Mouse (Mus musculus) cerebellum, adult 8-10 months (tissue): ENCODE data around the gene Zfp512b.

ENCODE experiments used
- DNase-seq: peaks from one replicate; pipeline ENCODE4 v3.0.0; 2022

Gene Zfp512b

GRCm38 (mm10) chr2:181572921-181573920 lies 19.4 kb downstream of the Zfp512b start:
- DNase-seq, result peak; percentile 61

GRCm38 (mm10) chr2:181571941-181572670 lies 20.5 kb downstream of the Zfp512b start:
- DNase-seq, result peak; percentile 42

- DNase-seq, result peak; percentile 73
These were observed 21.5 kb downstream of the Zfp512b start for GRCm38 (mm10) chr2:181570921-181571595.

GRCm38 (mm10) chr2:181570375-181570774 lies 22.2 kb downstream of the Zfp512b start:
- peak; percentile 39 for DNase-seq

DNA sequence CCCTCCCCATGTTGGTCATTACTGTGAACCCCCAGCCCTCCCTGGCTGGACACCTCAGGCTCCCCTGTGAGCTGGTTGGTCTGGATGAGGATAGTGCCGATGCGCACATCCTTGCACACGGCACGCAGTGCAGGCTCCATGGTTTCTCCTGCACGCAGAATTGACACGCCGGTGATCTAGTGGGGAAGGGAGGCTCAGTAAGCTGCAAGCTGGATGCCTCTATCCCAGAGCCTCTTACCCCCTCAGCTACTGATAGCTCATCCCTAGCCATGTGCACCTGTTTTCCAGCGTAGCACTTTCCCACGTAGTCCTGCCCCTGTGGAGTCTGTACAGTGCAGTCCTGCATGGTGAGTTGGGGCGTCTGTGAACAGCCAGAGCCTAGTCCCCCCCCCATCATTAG lies 22.7 kb downstream of the Zfp512b start:
- no peak for DNase-seq

DNA sequence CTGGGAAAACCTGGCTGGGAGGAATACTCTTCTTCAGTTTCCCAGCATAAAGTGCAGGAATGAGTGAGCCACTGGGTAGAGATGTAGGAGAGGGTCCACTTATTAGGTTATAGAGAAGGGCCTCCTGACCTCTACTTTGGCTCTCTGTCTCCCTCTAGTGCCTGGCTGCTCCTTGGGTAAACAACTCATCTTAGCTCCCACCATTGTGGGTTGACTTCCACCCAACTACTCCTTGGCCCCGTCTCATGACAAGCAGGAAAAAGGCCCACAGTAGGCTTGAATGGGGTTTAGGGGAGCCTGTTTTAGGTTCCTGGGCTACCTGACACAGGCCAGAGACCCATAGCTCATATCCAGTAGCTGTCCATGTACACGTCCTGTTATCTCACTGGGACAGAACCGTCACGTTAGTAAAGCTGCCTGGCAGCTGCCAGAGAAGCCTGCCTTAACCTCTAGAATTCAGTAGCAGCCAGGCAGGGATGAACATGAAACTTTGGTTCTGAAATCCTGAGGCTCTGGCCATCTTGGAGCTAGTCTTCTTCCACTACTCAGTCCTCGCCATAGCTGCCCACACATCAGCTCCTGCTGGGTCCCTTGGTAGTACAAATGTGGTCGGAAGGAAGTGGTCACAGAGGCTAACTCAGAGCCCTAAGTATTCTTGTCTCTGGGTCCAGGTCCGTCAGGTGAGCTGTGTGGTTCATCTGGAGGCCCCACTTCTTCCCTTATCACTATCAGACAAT lies 24.2 kb downstream of the Zfp512b start:
- DNase-seq, result no peak

DNA sequence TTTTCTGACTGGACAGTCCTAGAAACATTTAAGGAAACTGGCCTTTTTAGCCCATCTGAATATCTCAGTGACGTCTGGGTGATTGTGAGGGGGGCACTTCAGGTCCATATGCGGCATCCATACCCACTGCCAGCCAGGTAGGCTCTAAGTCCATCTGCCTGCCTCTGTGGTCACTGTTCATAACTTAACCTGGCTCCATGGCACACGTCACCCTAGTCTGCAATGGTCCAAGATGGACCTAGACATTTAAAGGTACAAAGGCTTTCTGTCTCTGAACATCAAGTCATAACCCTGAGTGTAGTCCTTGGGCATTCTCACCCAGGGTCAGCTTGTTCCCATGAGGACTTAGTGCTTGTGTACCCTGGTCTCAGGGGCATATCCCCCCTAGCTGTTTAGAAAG lies 25.3 kb downstream of the Zfp512b start:
- no peak for DNase-seq

DNA sequence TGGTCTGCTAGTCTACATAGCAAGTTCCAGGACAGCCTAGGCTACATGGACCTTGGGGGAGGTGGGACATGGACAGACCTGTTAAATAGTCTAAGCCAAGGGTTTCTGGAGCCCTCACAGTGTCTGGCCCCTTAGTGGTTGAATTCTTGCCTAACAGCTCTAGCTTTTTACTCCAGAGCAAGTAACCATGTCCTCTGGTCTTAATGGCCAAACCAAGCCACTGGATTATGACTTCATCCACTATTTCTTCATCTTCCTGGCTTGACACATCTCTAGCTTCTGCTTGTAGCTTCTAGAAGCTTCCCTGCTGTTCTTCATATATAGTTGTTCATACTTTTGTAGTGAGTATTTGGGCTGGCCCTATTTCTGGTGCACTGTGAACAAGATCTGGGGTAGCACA lies 38.8 kb downstream of the Zfp512b start:
- no peak for DNase-seq

DNA sequence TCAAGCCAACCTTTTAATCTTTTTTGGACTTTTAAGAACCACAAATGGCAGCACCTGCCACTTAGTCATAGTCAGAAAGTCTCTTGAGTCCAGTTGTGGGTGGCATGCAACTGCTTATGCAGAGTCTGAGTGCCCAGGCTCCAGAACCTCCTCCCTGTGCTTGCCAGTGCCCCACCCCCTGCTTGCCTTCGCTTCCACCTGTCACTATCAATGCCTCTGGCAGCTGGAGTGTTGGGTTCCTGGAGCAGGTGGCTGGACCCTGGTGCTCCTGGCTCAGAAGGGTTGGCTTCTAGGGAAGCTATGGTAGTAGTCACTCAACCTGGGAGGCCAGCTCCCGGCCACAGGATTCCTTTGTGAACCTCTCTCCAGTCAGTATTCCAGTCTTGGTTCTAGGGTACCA lies 42.4 kb downstream of the Zfp512b start:
- no peak for DNase-seq

DNA sequence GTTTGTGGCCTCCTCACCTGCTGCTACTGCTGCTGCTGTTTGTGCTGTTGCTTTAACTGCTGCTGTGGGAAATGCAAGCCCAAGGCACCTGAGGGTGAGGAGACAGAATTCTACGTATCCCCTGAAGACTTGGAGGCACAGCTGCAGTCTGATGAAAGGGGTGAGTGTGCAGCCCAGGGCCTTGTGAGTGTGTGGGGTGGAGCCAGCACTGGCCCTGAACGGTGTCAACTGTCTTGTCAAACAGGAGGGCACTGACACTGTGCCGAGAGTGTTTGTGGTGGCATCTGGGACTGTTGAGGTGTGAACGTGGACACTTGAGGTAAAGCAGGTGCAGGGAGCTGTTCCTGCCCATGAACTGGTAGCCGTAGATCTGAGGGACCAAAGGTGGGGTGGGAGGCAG lies 43.9 kb downstream of the Zfp512b start:
- DNase-seq, result no peak

DNA sequence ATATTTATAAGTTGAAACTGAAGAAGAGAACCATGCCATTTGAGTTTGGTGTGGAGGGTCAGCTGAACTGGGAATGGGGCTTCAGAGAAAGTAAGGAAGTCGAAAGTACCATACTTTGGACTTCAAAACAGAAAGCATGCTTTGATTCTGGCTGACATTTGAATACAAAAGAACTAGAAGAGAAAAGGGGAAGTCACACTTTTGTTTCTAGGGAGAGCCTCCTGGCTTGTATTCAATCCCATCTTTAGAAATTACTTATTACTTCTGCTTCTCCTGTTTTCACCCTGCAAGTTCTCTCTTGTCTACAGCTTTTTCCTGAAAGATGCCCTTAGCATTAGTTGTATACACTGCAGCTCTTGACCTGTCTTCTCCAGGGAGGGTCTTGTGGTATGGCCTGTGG lies 44.4 kb downstream of the Zfp512b start:
- no peak for DNase-seq

DNA sequence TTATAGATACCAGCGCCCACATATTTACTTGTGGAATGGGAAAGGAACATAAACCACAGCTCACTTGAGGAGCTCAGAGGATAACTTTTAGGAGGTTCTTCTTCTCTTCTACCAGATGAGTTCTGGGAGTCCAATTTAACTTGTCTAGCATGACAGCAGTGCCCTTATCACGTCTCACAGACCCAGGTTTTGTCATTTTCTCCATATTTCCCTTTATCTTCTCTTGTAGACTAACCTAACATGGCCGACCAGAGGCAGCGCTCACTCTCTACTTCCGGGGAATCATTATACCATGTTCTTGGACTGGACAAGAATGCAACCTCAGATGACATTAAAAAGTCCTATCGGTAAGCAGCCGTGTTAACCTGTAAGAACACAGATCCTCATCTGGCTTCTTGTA lies 46.5 kb downstream of the Zfp512b start:
- no peak for DNase-seq

GRCm38 (mm10) chr2:181541761-181542380 lies 50.7 kb downstream of the Zfp512b start:
- DNase-seq, result peak; percentile 28

DNA sequence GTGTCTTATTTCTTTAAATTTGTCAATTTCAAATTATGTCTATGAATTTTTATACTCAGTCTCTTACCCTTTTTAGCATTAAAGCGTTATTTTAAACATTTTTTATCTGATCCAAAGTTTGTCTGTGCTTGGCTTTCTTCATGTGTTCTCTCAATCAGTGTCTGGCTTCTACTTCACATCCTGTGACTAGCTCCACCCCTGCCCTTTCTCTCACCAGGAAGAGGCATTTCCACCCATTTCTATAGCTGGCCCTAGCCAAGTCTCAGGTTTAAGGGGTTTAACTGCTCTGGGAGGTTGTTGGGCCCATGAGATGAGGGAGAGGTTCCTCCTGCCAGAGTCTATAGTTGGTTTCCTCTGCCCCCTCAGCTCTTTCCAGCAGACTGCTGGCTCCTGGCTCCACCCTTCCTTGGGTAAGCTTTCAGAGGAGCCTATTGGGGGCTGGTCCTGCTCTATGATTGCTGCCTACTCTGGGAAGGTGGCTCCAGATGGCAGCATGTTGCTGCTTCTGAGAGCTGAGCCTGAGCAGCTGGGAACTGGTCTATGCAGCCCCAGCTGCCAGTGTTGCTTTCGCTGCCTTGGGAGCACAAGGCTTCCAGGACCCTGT lies 55.1 kb downstream of the Zfp512b start:
- DNase-seq, result no peak

DNA sequence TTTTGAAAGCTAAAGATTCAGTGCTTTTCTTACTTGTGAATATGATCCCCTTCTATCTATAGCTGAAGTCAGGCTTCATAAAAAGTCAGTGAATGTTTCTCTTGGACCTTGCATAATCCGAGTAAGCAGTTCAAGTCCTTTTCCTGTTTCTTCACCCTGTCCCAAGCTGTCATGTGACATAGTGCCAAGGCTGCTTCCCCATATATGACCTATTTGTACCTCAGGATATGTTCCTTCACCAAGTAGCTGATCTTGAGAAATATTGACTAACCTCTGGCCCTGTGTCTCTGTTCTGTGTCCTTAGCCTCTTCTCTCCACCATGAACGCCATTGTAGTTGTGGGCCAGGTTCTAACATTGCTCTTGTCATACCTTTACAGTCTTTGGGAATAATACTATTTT lies 56.2 kb downstream of the Zfp512b start:
- DNase-seq, result no peak

GRCm38 (mm10) chr2:181532589-181532988 lies 60.0 kb downstream of the Zfp512b start:
- no peak for DNase-seq
